In genomic region chr9:56927191-56928012, GRCm38 (mm10) we compare ENCODE assay signal across 7 mouse cellular contexts. TPM values are rescaled to one million over a fixed set of nuclear protein-coding genes. Genes with fewer than 3 reads are reported as not detected.
DNase-seq lines count a peak whose midpoint lies in the region; ATAC-seq and TF ChIP-seq lines count a peak whose summit lies in the region.

No protein-coding gene starts in this region.

- H3K9me3 ChIP-seq in MEL (replicated peaks; ENCODE audit: insufficient read depth, low read length) = no peaks in the 10 kb centered on the region

- no peak for TF ChIP-seq POLR2A in MEL (IDR thresholded peaks at IDR 0.05; ENCODE audit: control insufficient read depth in 1 of 2, insufficient read depth in 1 of 2, low read depth in 1 of 2, low read length in 2 of 2, poor library complexity in 1 of 2)
- peak; percentile 60; the same call in 1 of the 2 replicates for TF ChIP-seq POLR2A in lung, adult 2 months (IDR thresholded peaks at IDR 0.05; ENCODE audit: borderline replicate concordance, extremely low read depth, low read depth, low read length)

- H3K9ac ChIP-seq in MEL (ENCODE audit: control insufficient read depth, low read depth, low read length, poor library complexity, severe bottlenecking) = peak overlapping the region; percentile 88

- WGBS in lung, adult 2 months = 1% methylated on average over 35 of the region's 35 CpGs

- peak overlapping the region; percentile 78 to 92 for H3K4me3 ChIP-seq in MEL (ENCODE audit: control insufficient read depth in 1 of 2, insufficient read depth in 1 of 2, low read depth in 2 of 2, low read length in 2 of 2)
- peak overlapping the region; percentile 76 for H3K4me3 ChIP-seq in lung, adult 2 months (replicated peaks; ENCODE audit: extremely low read depth, low read depth, low read length)

- H3K27ac ChIP-seq in MEL (ENCODE audit: control insufficient read depth, low read depth, low read length) = peak overlapping the region; percentile 38

- TF ChIP-seq CTCF in MEL (IDR thresholded peaks at IDR 0.05 in 2 of 3, conservative IDR thresholded peaks at IDR 0.05 in 1 of 3; ENCODE audit: control insufficient read depth in 1 of 3, insufficient read depth in 1 of 3, low read depth in 2 of 3, low read length in 3 of 3, poor library complexity in 1 of 3, severe bottlenecking in 1 of 3) = no peak
- no peak for TF ChIP-seq CTCF in lung, adult 2 months (IDR thresholded peaks at IDR 0.05; ENCODE audit: insufficient read depth, low read length)

- ATAC-seq in neutrophil, adult 5-6 weeks (ENCODE audit: extremely low read depth, insufficient number of reproducible peaks, low FRiP score, poor library complexity, severe bottlenecking) = peak; percentile 8; the same call in 1 of the 2 replicates

- H3K79me2 ChIP-seq in MEL (ENCODE audit: control insufficient read depth, insufficient read depth, low read length, poor library complexity) = no peaks in the 10 kb centered on the region; the same call in 1 of the 2 replicates

- DNase-seq in MEL (ENCODE audit: low read depth, low spot score) = peak; percentile 67
- DNase-seq in brain, adult 2 months (ENCODE audit: low read depth, low spot score) = peak; percentile 12
- DNase-seq in heart, adult 18-20 months = peak; percentile 79 to 85
- peak; percentile 61 for DNase-seq in kidney, adult 11 months
- peak; percentile 67 for DNase-seq in lung, adult 2 months
- DNase-seq in layer of hippocampus, adult 18-20 months (ENCODE audit: low spot score in 2 of 2) = no peak

- no peak for TF ChIP-seq RAD21 in MEL (IDR thresholded peaks at IDR 0.05; ENCODE audit: low read depth, low read length)

- peaks cover 0 to 9% of the 10 kb centered on the region in 2 experiments; a peak in 2 of 4 replicates for H3K36me3 ChIP-seq in MEL (ENCODE audit: control insufficient read depth in 1 of 2, insufficient read depth in 2 of 2, low read length in 2 of 2)

- peaks cover 5 to 30% of the 10 kb centered on the region in 2 experiments; a peak in 3 of 4 replicates for H3K4me1 ChIP-seq in MEL (ENCODE audit: control insufficient read depth in 1 of 2, insufficient read depth in 2 of 2, low read length in 2 of 2)
- peaks cover 37% of the 10 kb centered on the region for H3K4me1 ChIP-seq in lung, adult 2 months (ENCODE audit: control insufficient read depth, insufficient read depth, low read length)

- TF ChIP-seq EP300 in MEL (IDR thresholded peaks at IDR 0.05; ENCODE audit: low read depth in 1 of 2, low read length in 2 of 2) = no peak

- no peaks in the 10 kb centered on the region for H3K27me3 ChIP-seq in MEL (ENCODE audit: control insufficient read depth in 1 of 2, insufficient read depth in 2 of 2, low read length in 2 of 2)

TF ChIP-seq in MEL, 35 proteins besides CTCF, POLR2A, EP300 and RAD21:
- TF ChIP-seq POLR2AphosphoS5 (IDR thresholded peaks at IDR 0.05; ENCODE audit: borderline replicate concordance, low read depth, low read length) (no peak), BHLHE40 (IDR thresholded peaks at IDR 0.05; ENCODE audit: borderline replicate concordance, low read depth, low read length) (no peak), MAX (IDR thresholded peaks at IDR 0.05; ENCODE audit: low read length) (no peak), MYB (IDR thresholded peaks at IDR 0.05; ENCODE audit: low read depth, low read length) (no peak), UBTF (IDR thresholded peaks at IDR 0.05; ENCODE audit: borderline replicate concordance, insufficient read depth, low read depth, low read length) (no peak), GATA1 (IDR thresholded peaks at IDR 0.05; ENCODE audit: low read depth, low read length) (no peak), USF1 (IDR thresholded peaks at IDR 0.05; ENCODE audit: low read depth, low read length) (no peak), ZKSCAN1 (IDR thresholded peaks at IDR 0.05; ENCODE audit: low read depth, low read length) (no peak), SIN3A (IDR thresholded peaks at IDR 0.05; ENCODE audit: low read length) (0 out of 2 replicates have a peak, but pooled peaks have one; percentile 56), CHD1 (IDR thresholded peaks at IDR 0.05; ENCODE audit: low read depth, low read length) (0 out of 2 replicates have a peak, but pooled peaks have one; percentile 27), TBP (IDR thresholded peaks at IDR 0.05; ENCODE audit: low read depth, low read length) (no peak), HCFC1 (IDR thresholded peaks at IDR 0.05; ENCODE audit: low read depth, low read length) (0 out of 2 replicates have a peak, but pooled peaks have one; percentile 8)
TF ChIP-seq in MEL: peak in this region for 3.

RNA-seq across cellular contexts. Expression of gene Snx33, which starts 0.8 kb away (rescaled TPM):
- 2.2 and 2.3 TPM in 2 replicates for total RNA-seq in MEL (2012; rRNA removed)
- polyA plus RNA-seq in MEL (2012; ENCODE audit: insufficient read depth in 1 of 2, insufficient read length in 2 of 2, low read depth in 1 of 2, low replicate concordance in 2 of 2, missing spikeins in 1 of 2) = 1 to 10 TPM in 1 of 2 experiments, not detected in 1; 3.5 TPM
- total RNA-seq in heart, adult 18-20 months (2021) = 1 to 10 TPM; 7.0 to 8.2 TPM
- 22.4 and 23.6 TPM in 2 replicates for polyA plus RNA-seq in lung, adult 2 months (2012; rRNA removed)
- total RNA-seq in neutrophil, adult 5-6 weeks (2017) = 8.6 and 9.2 TPM in 2 replicates
- total RNA-seq in layer of hippocampus, adult 18-20 months (2021) = 1 to 10 TPM; 8.5 to 9.3 TPM

RNA-seq across cellular contexts. Expression of gene Imp3, which starts 9.9 kb away (rescaled TPM):
- 160 and 183 TPM in 2 replicates for total RNA-seq in MEL (2012; rRNA removed)
- polyA plus RNA-seq in MEL (2012; ENCODE audit: insufficient read depth in 1 of 2, insufficient read length in 2 of 2, low read depth in 1 of 2, low replicate concordance in 2 of 2, missing spikeins in 1 of 2) = 100 to 1,000 TPM in 1 of 2 experiments, not detected in 1; 154 TPM
- 10 to 100 TPM; 55.8 to 58.3 TPM for total RNA-seq in heart, adult 18-20 months (2021)
- polyA plus RNA-seq in lung, adult 2 months (2012; rRNA removed) = 195 and 264 TPM in 2 replicates
- total RNA-seq in neutrophil, adult 5-6 weeks (2017) = 31.1 and 36.7 TPM in 2 replicates
- total RNA-seq in layer of hippocampus, adult 18-20 months (2021) = 10 to 100 TPM; 56.1 to 57.1 TPM

RNA-seq across cellular contexts. Expression of gene Snupn, which starts 23.3 kb away (rescaled TPM):
- total RNA-seq in MEL (2012; rRNA removed) = 13.0 and 14.6 TPM in 2 replicates
- polyA plus RNA-seq in MEL (2012; ENCODE audit: insufficient read depth in 1 of 2, insufficient read length in 2 of 2, low read depth in 1 of 2, low replicate concordance in 2 of 2, missing spikeins in 1 of 2) = 10 to 100 TPM in 1 of 2 experiments, not detected in 1; 14.7 TPM
- total RNA-seq in heart, adult 18-20 months (2021) = 10 to 100 TPM; 10.6 to 11.2 TPM
- 3.8 and 5.0 TPM in 2 replicates for polyA plus RNA-seq in lung, adult 2 months (2012; rRNA removed)
- total RNA-seq in neutrophil, adult 5-6 weeks (2017) = 5.2 and 5.6 TPM in 2 replicates
- total RNA-seq in layer of hippocampus, adult 18-20 months (2021) = 10 to 100 TPM; 16.7 to 19.3 TPM

Comparison
In these comparisons a context has a peak if more than half of its experiments do, and no peak if none do; other contexts are left out.
1. DNase-seq: peak in MEL (single experiment), brain, adult 2 months (single experiment), heart, adult 18-20 months (2 of 2), kidney, adult 11 months (single experiment) and lung, adult 2 months (single experiment); none in layer of hippocampus, adult 18-20 months (0 of 2).